Mouse (Mus musculus) yolk sac, embryonic 10.5 days (tissue): Measurements from ENCODE around the gene Map3k19.

ENCODE experiments used
- DNase-seq: peaks from one replicate; pipeline ENCODE4 v3.0.0-alpha.2; 2017; ENCODE audit warnings: low spot score

The Map3k19 gene

DNA sequence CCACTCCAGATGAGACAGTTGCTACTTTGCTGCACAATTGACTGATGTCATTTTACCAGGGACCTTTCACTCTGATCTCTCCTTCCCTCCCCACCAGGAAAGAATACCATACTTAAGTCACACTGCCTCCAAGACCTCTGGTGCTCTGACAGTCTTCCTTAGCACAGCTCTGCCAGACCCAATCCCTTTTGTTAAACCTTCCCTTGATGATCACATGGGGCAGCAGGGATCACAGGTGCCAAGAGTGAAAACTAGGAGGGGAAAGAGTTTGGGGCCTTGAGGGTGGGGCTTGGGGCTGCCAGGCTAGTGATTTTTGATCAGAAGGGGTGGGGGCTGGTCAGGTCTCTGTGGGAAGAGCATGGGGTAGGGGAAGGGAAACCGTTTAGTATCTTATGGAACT is 58.1 kb downstream of the Map3k19 start:
- no peak for DNase-seq

- DNase-seq: no peak
Measured at GRCm38 (mm10) chr1:127796341-127796740, 58.5 kb downstream of the Map3k19 start.

DNA sequence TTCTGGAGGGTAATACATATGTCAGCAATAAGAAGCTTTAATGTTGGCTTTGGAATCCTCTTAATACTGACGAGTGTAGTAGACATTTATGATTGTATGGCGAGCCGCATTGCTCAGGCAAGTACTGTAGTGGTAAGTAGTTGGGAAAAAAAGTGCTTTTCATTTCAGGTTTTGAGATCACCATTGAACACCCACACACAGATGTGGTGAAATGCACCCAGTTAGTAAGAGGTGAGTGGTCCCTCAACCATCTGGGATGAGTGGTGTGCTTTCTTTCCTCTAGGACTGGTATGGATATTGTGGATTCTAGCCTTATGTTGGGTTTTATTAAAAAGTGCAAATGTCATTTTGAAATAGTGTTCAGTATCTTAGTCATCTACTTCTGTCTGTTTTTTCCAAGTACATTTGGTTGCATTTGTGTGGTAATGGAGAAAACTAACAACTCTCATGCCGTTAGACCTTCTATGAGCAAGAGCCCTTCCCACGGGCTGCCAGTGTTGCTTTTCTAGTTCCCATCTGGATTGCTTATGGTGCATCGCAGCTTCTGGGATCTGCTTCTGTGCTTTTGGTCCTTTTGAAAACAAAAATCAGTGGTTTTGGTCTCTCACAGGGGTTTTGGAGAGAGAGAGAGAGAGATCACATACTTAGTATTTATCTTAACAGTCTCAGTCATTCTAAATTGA is 59.6 kb downstream of the Map3k19 start:
- DNase-seq: no peak

DNA sequence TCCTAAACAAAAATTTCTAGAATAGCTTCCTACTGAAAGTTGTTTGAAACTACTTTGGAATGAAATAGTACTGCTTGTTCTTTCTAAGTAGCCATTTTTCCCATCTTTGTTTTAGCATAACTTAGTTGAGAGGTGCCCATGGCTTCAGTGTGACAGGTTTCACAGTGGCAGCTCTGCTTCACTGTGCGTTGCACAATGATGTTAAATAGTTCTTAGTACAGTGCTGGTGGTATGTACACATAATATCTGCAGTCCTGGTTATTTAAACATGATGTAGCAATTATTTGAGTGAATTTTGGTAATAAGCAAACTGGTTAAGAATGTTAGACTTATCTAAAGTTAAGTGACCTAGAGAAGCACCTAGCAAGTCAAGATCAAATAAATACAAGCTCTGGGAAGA is 61.4 kb downstream of the Map3k19 start:
- DNase-seq: no peak

GRCm38 (mm10) chr1:127788943-127789342 is 65.9 kb downstream of the Map3k19 start:
- no peak for DNase-seq

DNA sequence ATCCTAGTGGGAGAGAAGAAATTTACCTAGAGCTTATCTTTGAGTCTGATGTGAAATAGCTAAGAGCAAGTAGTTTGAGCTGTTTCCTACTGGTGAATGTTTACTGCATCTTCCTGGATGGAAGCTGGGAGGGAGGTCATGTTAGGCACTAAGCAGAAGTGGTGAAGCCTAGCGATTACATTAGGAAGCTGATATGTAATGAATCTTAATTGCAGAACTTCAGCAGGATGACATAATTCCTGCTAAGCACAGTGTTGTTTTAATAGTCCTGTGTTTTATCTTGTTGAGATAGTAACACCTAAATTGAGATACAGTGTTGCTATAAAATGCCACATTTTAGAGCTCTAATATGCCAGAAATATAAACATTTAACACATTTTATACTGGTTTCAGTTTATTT is 68.9 kb downstream of the Map3k19 start:
- DNase-seq: no peak

- no peak for DNase-seq
Measured at GRCm38 (mm10) chr1:127783862-127784261, 71.0 kb downstream of the Map3k19 start.

GRCm38 (mm10) chr1:127780849-127781248 is 74.0 kb downstream of the Map3k19 start:
- DNase-seq: no peak

DNA sequence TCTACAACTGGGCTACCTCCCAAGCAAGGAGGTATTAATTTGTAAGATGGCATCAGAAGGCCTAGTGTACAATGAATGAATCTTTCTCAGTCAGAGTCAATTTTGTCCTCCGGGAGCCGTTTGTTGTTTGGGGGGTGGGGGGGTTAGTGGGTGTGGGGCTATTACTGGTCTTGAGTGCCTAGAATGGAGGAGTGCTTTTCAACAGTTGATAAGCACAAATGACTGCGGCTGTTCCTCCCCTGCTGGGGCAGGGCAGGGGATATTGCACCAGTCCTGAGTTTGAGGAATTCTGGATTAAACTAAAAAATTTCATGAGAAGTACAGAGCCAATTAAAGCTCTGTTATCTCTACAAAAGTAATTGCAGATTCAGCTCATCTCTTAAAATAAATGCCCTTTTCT is 74.7 kb downstream of the Map3k19 start:
- DNase-seq: no peak

DNA sequence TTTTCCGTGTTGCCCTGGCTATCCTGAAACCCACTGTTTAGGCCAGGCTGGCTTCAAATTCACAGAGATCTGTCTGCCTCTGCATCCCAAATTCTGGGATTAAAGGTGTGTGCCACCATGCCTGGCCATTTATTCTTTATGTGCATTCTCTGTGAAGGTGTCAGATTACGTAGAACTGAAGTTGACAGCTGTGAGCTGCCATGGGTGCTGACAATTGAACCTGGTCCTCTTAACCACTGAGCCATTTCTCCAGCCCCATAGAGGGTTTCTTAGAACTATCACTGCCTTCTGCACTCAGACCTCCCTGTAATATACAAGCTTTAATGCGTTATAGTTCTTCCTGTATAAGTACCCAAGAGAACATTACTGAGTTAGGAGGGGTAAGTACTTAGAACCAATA is 76.2 kb downstream of the Map3k19 start:
- no peak for DNase-seq

- DNase-seq: peak; percentile 37
Measured at GRCm38 (mm10) chr1:127776246-127776645, 78.6 kb downstream of the Map3k19 start.

GRCm38 (mm10) chr1:127775206-127775720 is 79.6 kb downstream of the Map3k19 start:
- DNase-seq: no peak

DNA sequence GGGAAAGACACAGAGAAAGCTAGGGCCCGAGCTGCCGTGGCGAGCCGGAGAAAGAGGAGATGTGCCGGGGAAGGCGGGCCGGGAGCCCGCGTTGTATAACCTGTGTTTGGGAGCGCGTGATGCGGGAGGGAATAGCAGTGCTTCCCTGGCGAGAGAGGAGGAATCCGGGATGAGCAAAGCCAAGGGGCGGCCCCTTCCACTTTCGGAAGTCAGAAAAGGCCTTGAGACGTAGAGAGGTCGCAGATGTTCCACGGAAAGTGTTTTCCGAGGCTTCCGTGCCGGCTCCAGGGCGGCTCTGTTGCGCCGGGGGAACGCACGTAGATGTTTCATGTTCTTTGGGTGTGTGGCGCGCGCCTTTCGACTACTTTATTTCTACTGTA is 80.3 kb downstream of the Map3k19 start:
- DNase-seq: no peak

GRCm38 (mm10) chr1:127773803-127774500 is 80.9 kb downstream of the Map3k19 start, which contains the start of gene Ccnt2:
TSS of gene Ccnt2 (plus strand) at chr1:127774164.
- peak; percentile 99 for DNase-seq

DNA sequence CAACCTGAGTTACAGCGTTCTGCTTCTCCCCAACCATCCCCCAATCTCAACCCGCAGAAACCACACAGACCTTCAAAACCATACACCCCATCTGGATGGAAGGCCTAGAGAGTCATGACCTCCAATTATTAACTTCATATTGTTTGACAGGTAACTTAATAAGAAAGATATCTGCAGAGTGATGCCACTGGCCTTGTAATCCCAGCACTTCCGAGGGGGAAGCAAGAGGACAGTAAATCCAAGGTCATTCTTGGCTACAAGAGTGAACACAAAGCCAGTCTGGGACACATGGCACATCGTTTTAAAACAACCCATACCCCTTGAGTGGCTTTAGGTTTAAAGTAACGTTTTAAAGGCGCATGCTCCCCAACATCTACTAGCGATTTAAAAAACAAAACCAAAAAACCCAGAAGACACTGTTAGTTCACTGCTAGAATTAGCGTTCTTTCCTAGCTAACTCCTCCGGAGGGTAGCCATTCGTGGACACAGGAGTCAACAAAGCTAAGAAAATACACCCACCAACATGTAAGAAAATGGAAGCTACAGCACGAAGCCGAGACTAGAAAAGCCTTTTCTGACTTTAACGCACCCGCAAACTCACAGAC is 81.5 kb downstream of the Map3k19 start:
- DNase-seq: no peak

DNA sequence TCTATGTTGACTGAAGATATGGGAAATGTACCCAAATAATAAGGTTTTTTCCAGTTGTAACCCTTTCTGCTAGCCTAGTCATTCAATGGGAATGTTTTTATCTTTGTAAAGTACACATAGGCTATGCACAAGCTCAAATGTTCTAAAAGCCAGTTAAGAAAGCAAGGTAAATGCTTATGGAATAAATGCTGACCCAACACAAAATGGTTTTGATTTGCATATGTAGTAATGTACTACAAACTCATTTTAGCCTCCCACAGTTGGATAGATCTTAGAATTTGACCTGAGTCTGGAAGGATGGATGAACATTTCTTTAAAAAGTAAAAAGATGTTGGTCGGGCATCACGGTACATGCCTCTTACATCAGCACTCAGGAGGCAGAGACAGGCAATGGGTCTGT is 88.1 kb downstream of the Map3k19 start:
- DNase-seq: no peak

DNA sequence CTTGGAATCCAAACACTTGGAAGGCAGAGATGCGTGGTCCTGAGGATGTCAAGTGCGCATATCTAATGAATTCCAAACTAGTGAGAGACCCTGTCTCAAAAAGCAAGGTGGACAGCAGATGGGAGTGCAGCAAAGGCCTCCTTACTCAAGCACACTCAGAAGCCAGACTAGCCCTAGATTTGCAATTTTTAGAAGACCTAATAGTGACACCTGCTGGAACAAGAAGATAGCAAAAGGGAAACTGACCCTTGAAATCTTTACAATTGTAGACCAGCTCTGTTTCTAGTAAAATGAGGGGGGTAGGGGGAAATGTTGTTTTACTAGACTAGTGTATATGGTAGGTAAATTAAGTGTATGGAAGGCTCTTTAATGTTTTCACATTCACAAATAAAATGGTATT is 89.4 kb downstream of the Map3k19 start:
- no peak for DNase-seq
